Mouse (Mus musculus): Measurements from ENCODE around the gene Sema6c. TPM values are rescaled to one million over a fixed set of nuclear protein-coding genes. Genes with fewer than 3 reads are reported as not detected.
A peak's percentile ranks its signal among the peaks of the same experiment; 100 is the strongest.
"Not testable (repeated sequence)": the region's sequence is repeated elsewhere in the genome, so short reads cannot be mapped to it uniquely, and the experiment has no call there.

Sema6c gene
- polyA plus RNA-seq, 1 experiment from 2014 or later = 0.37 TPM

- Histone ChIP-seq H3K4me1 (replicated peaks) (no peaks in the 10 kb centered on the region), H3K9ac (no peak overlapping the region), H3K4me2 (no peak overlapping the region), H3K36me3 (replicated peaks) (peaks cover 91% of the 10 kb centered on the region), H3K27ac (replicated peaks) (no peak overlapping the region), H3K9me3 (replicated peaks) (no peaks in the 10 kb centered on the region), H3K27me3 (no peaks in the 10 kb centered on the region), H3K4me3 (replicated peaks) (no peak overlapping the region)
- ATAC-seq (ENCODE audit: insufficient read depth) = no peak
- 81% methylated on average over 2 of the region's 2 CpGs for WGBS (ENCODE audit: insufficient replicate concordance)
Measured at GRCm38 (mm10) chr3:95186100-95186499, 25.8 kb downstream of the Sema6c start.

GRCm38 (mm10) chr3:95186888-95187287, 26.6 kb downstream of the Sema6c start:
- peaks cover 97% of the 10 kb centered on the region for H3K36me3 ChIP-seq (replicated peaks)
- WGBS (ENCODE audit: insufficient replicate concordance) = 89% methylated on average over 6 of the region's 6 CpGs

GRCm38 (mm10) chr3:95194721-95195135, 34.5 kb downstream of the Sema6c start:
- WGBS (ENCODE audit: insufficient replicate concordance) = 83% methylated on average over 6 of the region's 6 CpGs
- no peak overlapping the region for H3K9ac ChIP-seq
- H3K27ac ChIP-seq (replicated peaks) = no peak overlapping the region
- peaks cover 97% of the 10 kb centered on the region for H3K36me3 ChIP-seq (replicated peaks)
- H3K4me3 ChIP-seq (replicated peaks) = no peak overlapping the region
- H3K27me3 ChIP-seq = no peaks in the 10 kb centered on the region
- H3K9me3 ChIP-seq (replicated peaks) = no peaks in the 10 kb centered on the region
- no peaks in the 10 kb centered on the region; the same call in 1 of the 2 replicates for H3K4me1 ChIP-seq (replicated peaks)
- H3K4me2 ChIP-seq = no peak overlapping the region
- ATAC-seq (ENCODE audit: insufficient read depth) = no peak

More at GRCm38 (mm10) chr3:95186888-95187287, 26.6 kb downstream of the Sema6c start:
- no peaks in the 10 kb centered on the region for H3K27me3 ChIP-seq
- H3K4me2 ChIP-seq = no peak overlapping the region
- H3K4me3 ChIP-seq (replicated peaks) = no peak overlapping the region
- ATAC-seq (ENCODE audit: insufficient read depth) = no peak
- H3K9me3 ChIP-seq (replicated peaks) = no peaks in the 10 kb centered on the region
- H3K27ac ChIP-seq (replicated peaks) = no peak overlapping the region
- no peak overlapping the region for H3K9ac ChIP-seq
- H3K4me1 ChIP-seq (replicated peaks) = no peaks in the 10 kb centered on the region

GRCm38 (mm10) chr3:95195772-95196171, 35.5 kb downstream of the Sema6c start:
- ATAC-seq (ENCODE audit: insufficient read depth) = no peak
- no peak overlapping the region for H3K9ac ChIP-seq
- H3K27ac ChIP-seq (replicated peaks) = no peak overlapping the region
- no peaks in the 10 kb centered on the region for H3K27me3 ChIP-seq
- no peaks in the 10 kb centered on the region; the same call in 1 of the 2 replicates for H3K4me1 ChIP-seq (replicated peaks)
- 83% methylated on average over 2 of the region's 2 CpGs for whole genome bisulfite sequencing (ENCODE audit: insufficient replicate concordance)
- H3K4me2 ChIP-seq = no peak overlapping the region
- no peak overlapping the region for H3K4me3 ChIP-seq (replicated peaks)
- H3K9me3 ChIP-seq (replicated peaks) = no peaks in the 10 kb centered on the region
- peaks cover 97% of the 10 kb centered on the region for H3K36me3 ChIP-seq (replicated peaks)

GRCm38 (mm10) chr3:95199101-95199500, 38.8 kb downstream of the Sema6c start:
- Histone ChIP-seq H3K4me2 (no peak overlapping the region), H3K4me3 (replicated peaks) (no peak overlapping the region), H3K36me3 (replicated peaks) (peaks cover 99% of the 10 kb centered on the region), H3K27me3 (no peaks in the 10 kb centered on the region), H3K4me1 (replicated peaks) (no peaks in the 10 kb centered on the region; the same call in 1 of the 2 replicates), H3K27ac (replicated peaks) (no peak overlapping the region), H3K9ac (no peak overlapping the region), H3K9me3 (replicated peaks) (no peaks in the 10 kb centered on the region)
- ATAC-seq (ENCODE audit: insufficient read depth) = no peak
- WGBS (ENCODE audit: insufficient replicate concordance) = 78% methylated on average over 1 of the region's 1 CpGs

- no peak overlapping the region for H3K9ac ChIP-seq
- H3K36me3 ChIP-seq (replicated peaks) = peaks cover 98% of the 10 kb centered on the region
- H3K4me3 ChIP-seq (replicated peaks) = no peak overlapping the region
- no peak overlapping the region for H3K27ac ChIP-seq (replicated peaks)
- no peaks in the 10 kb centered on the region for H3K9me3 ChIP-seq (replicated peaks)
- 81% methylated on average over 7 of the region's 7 CpGs for WGBS (ENCODE audit: insufficient replicate concordance)
- no peaks in the 10 kb centered on the region for H3K27me3 ChIP-seq
- no peaks in the 10 kb centered on the region; the same call in 1 of the 2 replicates for H3K4me1 ChIP-seq (replicated peaks)
- ATAC-seq (ENCODE audit: insufficient read depth) = no peak
- H3K4me2 ChIP-seq = no peak overlapping the region
Measured at GRCm38 (mm10) chr3:95200132-95200531, 39.9 kb downstream of the Sema6c start.

- H3K4me2 ChIP-seq = no peak overlapping the region
- H3K4me1 ChIP-seq (replicated peaks) = no peaks in the 10 kb centered on the region; the same call in 1 of the 2 replicates
- H3K9me3 ChIP-seq (replicated peaks) = no peaks in the 10 kb centered on the region
- no peak overlapping the region for H3K4me3 ChIP-seq (replicated peaks)
- ATAC-seq (ENCODE audit: insufficient read depth) = no peak
- H3K27ac ChIP-seq (replicated peaks) = no peak overlapping the region
- H3K36me3 ChIP-seq (replicated peaks) = peaks cover 98% of the 10 kb centered on the region
- H3K9ac ChIP-seq = no peak overlapping the region
- WGBS (ENCODE audit: insufficient replicate concordance) = 82% methylated on average over 2 of the region's 2 CpGs
- H3K27me3 ChIP-seq = no peaks in the 10 kb centered on the region
Measured at GRCm38 (mm10) chr3:95200562-95200961, 40.3 kb downstream of the Sema6c start.

- H3K4me2 ChIP-seq = no peak overlapping the region
- H3K27ac ChIP-seq (replicated peaks) = no peak overlapping the region
- H3K36me3 ChIP-seq (replicated peaks) = peaks cover 98% of the 10 kb centered on the region
- ATAC-seq (ENCODE audit: insufficient read depth) = no peak
- no peaks in the 10 kb centered on the region for H3K27me3 ChIP-seq
- no peak overlapping the region for H3K9ac ChIP-seq
- H3K9me3 ChIP-seq (replicated peaks) = no peaks in the 10 kb centered on the region
- H3K4me3 ChIP-seq (replicated peaks) = no peak overlapping the region
- no peaks in the 10 kb centered on the region for H3K4me1 ChIP-seq (replicated peaks)
- 89% methylated on average over 6 of the region's 6 CpGs for WGBS (ENCODE audit: insufficient replicate concordance)
Measured at GRCm38 (mm10) chr3:95203880-95204279, 43.6 kb downstream of the Sema6c start.

GRCm38 (mm10) chr3:95208286-95208685, 48.0 kb downstream of the Sema6c start:
- H3K9me3 ChIP-seq (replicated peaks) = no peaks in the 10 kb centered on the region

GRCm38 (mm10) chr3:95210585-95210984, 50.3 kb downstream of the Sema6c start:
- Histone ChIP-seq H3K4me2 (no peak overlapping the region), H3K27me3 (no peaks in the 10 kb centered on the region), H3K4me3 (replicated peaks) (no peak overlapping the region), H3K4me1 (replicated peaks) (peaks cover 20% of the 10 kb centered on the region), H3K9ac (no peak overlapping the region), H3K36me3 (replicated peaks) (peaks cover 92% of the 10 kb centered on the region), H3K9me3 (replicated peaks) (no peaks in the 10 kb centered on the region), H3K27ac (replicated peaks) (no peak overlapping the region)
- no peak for ATAC-seq (ENCODE audit: insufficient read depth)
- 79% methylated on average over 2 of the region's 2 CpGs for WGBS (ENCODE audit: insufficient replicate concordance)

More at GRCm38 (mm10) chr3:95208286-95208685, 48.0 kb downstream of the Sema6c start:
- no peak overlapping the region for H3K27ac ChIP-seq (replicated peaks)
- H3K4me1 ChIP-seq (replicated peaks) = peaks cover 7% of the 10 kb centered on the region
- no peak overlapping the region for H3K9ac ChIP-seq
- no peak overlapping the region for H3K4me3 ChIP-seq (replicated peaks)
- H3K36me3 ChIP-seq (replicated peaks) = peaks cover 92% of the 10 kb centered on the region
- no peak overlapping the region for H3K4me2 ChIP-seq
- no peaks in the 10 kb centered on the region for H3K27me3 ChIP-seq
- no peak for ATAC-seq (ENCODE audit: insufficient read depth)
- WGBS (ENCODE audit: insufficient replicate concordance) = 82% methylated on average over 4 of the region's 4 CpGs

- WGBS (ENCODE audit: insufficient replicate concordance) = 77% methylated on average over 9 of the region's 10 CpGs
- not testable (repeated sequence) for H3K9me3 ChIP-seq (replicated peaks); H3K4me2 ChIP-seq; H3K27me3 ChIP-seq; ATAC-seq (ENCODE audit: insufficient read depth); H3K4me3 ChIP-seq (replicated peaks); H3K9ac ChIP-seq
- Histone ChIP-seq H3K36me3 (replicated peaks) (peaks cover 77% of the 10 kb centered on the region), H3K27ac (replicated peaks) (0 out of 2 replicates have a peak overlapping the region, but pooled peaks have one; percentile 14), H3K4me1 (replicated peaks) (peaks cover 36% of the 10 kb centered on the region)
Measured at GRCm38 (mm10) chr3:95212889-95213608, 52.8 kb downstream of the Sema6c start.

All from liver, embryonic 15.5 days (tissue).